Mouse (Mus musculus) G1E (cell line): ENCODE results near the gene Il17rd.

Source experiments
- CTCF ChIP-seq: IDR thresholded peaks from 2 replicates; pipeline ENCODE4 v1.5.1; 2012; ENCODE audit warnings: low read depth, low read length, inconsistent platforms, mixed read lengths
- POLR2AphosphoS5 ChIP-seq: IDR thresholded peaks from 2 replicates; pipeline ENCODE4 v1.6.1; 2012; ENCODE audit warnings: low read depth, low read length, inconsistent platforms; ENCODE audit not compliant: insufficient replicate concordance
- TAL1 ChIP-seq: conservative IDR thresholded peaks from 2 replicates; pipeline ENCODE4 v1.6.1; 2012; ENCODE audit warnings: low read depth, low read length, inconsistent platforms, mixed read lengths

GRCm38 (mm10) chr14:27155088-27155487 lies 116.3 kb downstream of the Il17rd start:
- no peak for TF ChIP-seq CTCF
- TF ChIP-seq TAL1, result no peak
- TF ChIP-seq POLR2AphosphoS5, result no peak
